Mouse (Mus musculus) neural tube, embryonic 13.5 days (tissue): Measurements from ENCODE around the gene Hist1h2ai. TPM values are rescaled to one million over a fixed set of nuclear protein-coding genes. Genes with fewer than 3 reads are reported as not detected.
"Not testable (repeated sequence)": the region's sequence is repeated elsewhere in the genome, so short reads cannot be mapped to it uniquely, and the experiment has no call there.

ENCODE experiments used
- ATAC-seq: fragments of 200-750 bp; cut with Nextera tagmentation; 2 replicates; pipeline ENCODE4 v1.8.0; 2017; ENCODE audit warnings: low read depth, mild to moderate bottlenecking, moderate TSS enrichment, moderate library complexity
- H3K27ac ChIP-seq: fragments of 300-500 bp; sonication (generic); replicated peaks from 2 replicates; pipeline ENCODE4 v1.5.1; 2015; ENCODE audit warnings: moderate library complexity, mild to moderate bottlenecking, inconsistent platforms
- H3K27me3 ChIP-seq: fragments of 300-500 bp; sonication (generic); 2 replicates; pipeline ENCODE4 v1.6.1; 2015; ENCODE audit warnings: mild to moderate bottlenecking, inconsistent platforms
- H3K36me3 ChIP-seq: fragments of 300-500 bp; sonication (generic); 2 replicates; pipeline ENCODE4 v1.6.1; 2015; ENCODE audit warnings: mild to moderate bottlenecking, inconsistent platforms
- H3K4me1 ChIP-seq: fragments of 300-500 bp; sonication (generic); replicated peaks from 2 replicates; pipeline ENCODE4 v1.6.1; 2015; ENCODE audit warnings: inconsistent platforms
- H3K4me2 ChIP-seq: fragments of 300-500 bp; sonication (generic); 2 replicates; pipeline ENCODE4 v1.6.1; 2015; ENCODE audit warnings: inconsistent platforms, mild to moderate bottlenecking, moderate library complexity
- H3K4me3 ChIP-seq: fragments of 300-500 bp; sonication (generic); 2 replicates; pipeline ENCODE4 v1.5.1; 2015; ENCODE audit warnings: mild to moderate bottlenecking, inconsistent platforms
- H3K9ac ChIP-seq: fragments of 300-500 bp; sonication (generic); 2 replicates; pipeline ENCODE4 v1.6.1; 2015; ENCODE audit warnings: moderate library complexity, mild to moderate bottlenecking, inconsistent platforms
- H3K9me3 ChIP-seq: fragments of 300-500 bp; sonication (generic); 2 replicates; pipeline ENCODE4 v1.6.1; 2016; ENCODE audit warnings: inconsistent platforms
- WGBS: fragments of 180-500 bp; shearing (Covaris S2); methylation state at CpG from one replicate; pipeline ENCODE4 v1.1.7; 2015; 5-methylcytosine and 5-hydroxymethylcytosine counted together
- polyA plus RNA-seq: library from polyadenylated mRNA; unstranded; fragments of >200 nt; fragmentation: Nextera tagmentation; extraction: Ambion mirVana; gene quantifications from 2 replicates; pipeline ENCODE4 v1.2.1, GENCODE M21; 2015

Gene Hist1h2ai
- polyA plus RNA-seq, 1 experiment from 2014 or later, result 5.9 TPM

DNA sequence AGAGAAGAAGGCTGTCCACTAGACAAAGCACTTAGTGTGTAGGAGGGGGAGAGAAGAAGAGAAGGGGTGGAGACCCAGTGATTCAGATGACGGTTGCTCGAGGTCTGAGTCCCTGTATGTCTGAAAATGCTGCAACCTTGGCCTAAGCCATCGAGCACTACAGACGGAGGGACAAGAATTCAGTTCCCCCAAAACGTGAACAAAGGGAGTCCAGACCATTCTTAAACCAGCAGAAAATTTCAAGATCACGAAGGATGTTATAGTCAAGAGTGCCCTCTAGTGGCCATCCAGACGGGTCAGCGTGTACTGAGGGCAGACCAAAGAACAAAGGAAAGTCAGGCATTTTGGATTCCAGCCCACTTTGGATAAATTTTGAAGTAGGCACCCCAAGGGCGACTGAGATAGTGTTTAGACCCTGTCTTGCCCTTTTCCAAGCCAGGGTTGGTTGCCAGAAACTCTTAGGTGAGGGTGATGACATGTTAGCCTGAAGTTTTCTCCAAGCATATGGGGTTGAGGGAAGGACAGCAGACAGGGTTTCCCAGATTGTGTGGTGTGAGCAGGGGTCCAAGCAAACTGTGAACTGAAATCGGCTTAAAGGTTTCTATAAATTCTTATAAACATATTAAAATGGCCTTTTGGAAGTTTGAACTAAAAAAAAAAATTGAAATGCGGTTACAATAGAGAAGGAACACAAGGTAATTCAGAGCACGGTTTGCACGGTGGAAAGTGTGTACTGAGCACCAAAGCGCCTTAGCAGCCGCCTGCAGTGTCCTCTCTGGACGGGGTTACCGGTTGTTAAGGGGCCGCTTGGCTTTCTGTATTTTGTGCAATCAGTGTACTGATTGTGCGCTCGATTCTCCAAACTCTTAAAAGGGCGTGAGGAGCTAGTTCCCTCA, 18.0 kb downstream of the Hist1h2ai start:
- no peaks in the 10 kb centered on the region for H3K36me3 ChIP-seq
- peak overlapping the region; percentile 65 for H3K4me2 ChIP-seq
- peak overlapping the region; percentile 80 for H3K9ac ChIP-seq
- peak overlapping the region; percentile 98 for H3K27ac ChIP-seq
- H3K9me3 ChIP-seq, result no peaks in the 10 kb centered on the region
- H3K27me3 ChIP-seq, result no peaks in the 10 kb centered on the region
- ATAC-seq, result peak; percentile 86
- H3K4me3 ChIP-seq, result peak overlapping the region; percentile 54
- WGBS, result under 1% methylated on average over 21 of the region's 21 CpGs
- H3K4me1 ChIP-seq, result peaks cover 36% of the 10 kb centered on the region

DNA sequence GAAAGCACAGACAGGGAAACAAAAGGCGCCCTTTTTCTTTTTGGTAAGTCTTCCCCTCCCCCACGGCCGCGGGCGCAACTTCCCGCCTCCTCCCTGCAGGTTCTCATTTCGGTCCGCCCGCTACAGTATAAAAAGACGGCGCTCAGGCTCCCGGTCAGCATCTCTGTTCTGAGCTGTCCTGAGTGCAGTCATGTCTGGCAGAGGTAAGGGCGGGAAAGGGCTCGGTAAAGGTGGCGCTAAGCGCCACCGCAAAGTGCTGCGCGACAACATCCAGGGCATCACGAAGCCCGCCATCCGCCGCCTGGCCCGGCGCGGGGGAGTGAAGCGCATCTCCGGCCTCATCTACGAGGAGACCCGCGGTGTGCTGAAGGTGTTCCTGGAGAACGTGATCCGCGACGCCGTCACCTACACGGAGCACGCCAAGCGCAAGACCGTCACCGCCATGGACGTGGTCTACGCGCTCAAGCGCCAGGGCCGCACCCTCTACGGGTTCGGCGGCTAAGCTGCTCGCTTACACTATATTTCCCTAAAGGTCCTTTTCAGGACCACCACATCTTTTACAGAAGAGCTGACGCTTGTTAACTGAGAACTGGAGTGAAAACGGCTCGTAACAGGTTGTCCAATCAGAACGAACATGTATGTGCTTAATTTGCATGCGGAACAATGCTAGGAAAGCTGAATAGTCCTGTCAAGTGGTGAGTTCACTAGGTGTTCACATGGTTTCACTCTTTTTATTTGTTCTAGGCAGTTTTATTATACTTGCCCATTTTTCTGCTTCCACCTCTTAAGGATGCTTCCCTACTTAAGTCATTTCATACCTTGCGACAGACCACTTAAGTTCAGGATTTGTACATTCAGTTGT, 18.9 kb downstream of the Hist1h2ai start, which contains the start of gene Hist1h4j:
TSS of gene Hist1h4j (plus strand) at position 159 of the 862 bp plus-strand sequence.
- Histone ChIP-seq H3K4me3 (peak within 1 kb of the TSS; percentile 54), H3K4me1 (peaks cover 36% of the 10 kb centered on the region), H3K27ac (peak within 1 kb of the TSS; percentile 98), H3K4me2 (peak within 1 kb of the TSS; percentile 65), H3K9ac (peak within 1 kb of the TSS; percentile 80)
- peak; percentile 91 for ATAC-seq
- not testable (repeated sequence) for H3K9me3 ChIP-seq, H3K36me3 ChIP-seq, H3K27me3 ChIP-seq
- WGBS, result under 1% methylated on average over 51 of the region's 56 CpGs

DNA sequence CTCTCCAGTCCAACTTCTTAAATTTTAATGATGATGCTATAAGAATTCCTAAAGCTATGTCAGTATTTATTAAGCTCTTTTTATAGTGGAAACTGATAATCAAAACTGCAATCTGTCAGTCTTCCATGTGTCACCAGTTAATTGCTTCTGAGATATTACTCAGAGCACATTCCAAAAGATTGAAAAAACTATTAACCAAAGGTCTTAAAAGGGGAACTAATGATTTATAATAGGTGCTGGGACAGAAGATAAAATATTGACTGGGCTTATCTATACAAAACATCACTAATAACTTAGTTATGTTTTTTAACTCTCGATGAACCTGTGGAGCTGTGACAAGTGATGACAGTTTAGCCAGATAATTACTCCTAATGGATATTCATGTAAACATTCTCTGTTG, 28.8 kb downstream of the Hist1h2ai start:
- WGBS, result 86% methylated on average over 1 of the region's 1 CpGs
- Histone ChIP-seq H3K4me1 (peaks cover 23% of the 10 kb centered on the region), H3K4me2 (no peak overlapping the region), H3K9ac (no peak overlapping the region), H3K27ac (no peak overlapping the region), H3K9me3 (no peaks in the 10 kb centered on the region), H3K27me3 (no peaks in the 10 kb centered on the region), H3K4me3 (no peak overlapping the region), H3K36me3 (no peaks in the 10 kb centered on the region)
- ATAC-seq, result no peak

DNA sequence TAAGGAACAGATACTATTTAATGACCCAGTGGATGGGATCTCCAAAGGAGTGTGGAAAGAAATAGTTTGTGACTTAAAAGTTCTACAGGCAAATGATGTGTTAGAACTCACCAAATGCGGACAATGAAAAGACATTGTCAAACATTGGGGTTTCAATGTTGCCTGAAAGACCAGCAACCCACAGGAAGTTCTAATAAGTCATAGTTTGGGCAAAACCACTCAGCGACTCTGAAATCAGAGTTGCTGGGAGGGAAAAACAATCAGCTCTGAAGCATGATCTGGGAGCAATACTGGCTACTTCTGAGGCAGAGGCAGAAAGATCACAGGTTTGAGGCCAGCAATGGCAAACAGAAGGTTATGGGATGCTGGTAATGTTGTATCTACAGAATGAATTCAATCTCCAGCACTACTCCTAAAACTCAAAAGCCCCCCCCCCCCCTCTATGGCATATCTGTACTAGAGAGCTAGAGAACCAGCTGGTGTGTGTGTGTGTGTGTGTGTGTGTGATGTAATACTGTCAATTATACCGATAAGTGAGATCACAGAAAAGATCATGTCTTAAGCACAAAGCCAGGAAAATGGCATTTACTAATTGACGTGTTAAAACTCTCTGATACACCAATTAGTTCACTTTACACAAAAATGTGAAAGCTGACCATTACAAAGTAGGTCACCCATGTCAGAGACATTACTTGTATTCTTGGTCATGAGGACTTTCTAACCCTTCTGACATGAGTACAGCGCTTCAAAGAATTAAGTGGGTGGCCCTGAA, 33.4 kb downstream of the Hist1h2ai start:
- Histone ChIP-seq H3K27me3 (no peaks in the 10 kb centered on the region), H3K4me3 (peak overlapping the region; percentile 57), H3K36me3 (no peaks in the 10 kb centered on the region), H3K9ac (peak overlapping the region; percentile 76), H3K9me3 (no peaks in the 10 kb centered on the region), H3K27ac (peak overlapping the region; percentile 90), H3K4me2 (peak overlapping the region; percentile 89), H3K4me1 (peaks cover 37% of the 10 kb centered on the region)
- ATAC-seq, result no peak
- 6% methylated on average over 5 of the region's 5 CpGs for WGBS

DNA sequence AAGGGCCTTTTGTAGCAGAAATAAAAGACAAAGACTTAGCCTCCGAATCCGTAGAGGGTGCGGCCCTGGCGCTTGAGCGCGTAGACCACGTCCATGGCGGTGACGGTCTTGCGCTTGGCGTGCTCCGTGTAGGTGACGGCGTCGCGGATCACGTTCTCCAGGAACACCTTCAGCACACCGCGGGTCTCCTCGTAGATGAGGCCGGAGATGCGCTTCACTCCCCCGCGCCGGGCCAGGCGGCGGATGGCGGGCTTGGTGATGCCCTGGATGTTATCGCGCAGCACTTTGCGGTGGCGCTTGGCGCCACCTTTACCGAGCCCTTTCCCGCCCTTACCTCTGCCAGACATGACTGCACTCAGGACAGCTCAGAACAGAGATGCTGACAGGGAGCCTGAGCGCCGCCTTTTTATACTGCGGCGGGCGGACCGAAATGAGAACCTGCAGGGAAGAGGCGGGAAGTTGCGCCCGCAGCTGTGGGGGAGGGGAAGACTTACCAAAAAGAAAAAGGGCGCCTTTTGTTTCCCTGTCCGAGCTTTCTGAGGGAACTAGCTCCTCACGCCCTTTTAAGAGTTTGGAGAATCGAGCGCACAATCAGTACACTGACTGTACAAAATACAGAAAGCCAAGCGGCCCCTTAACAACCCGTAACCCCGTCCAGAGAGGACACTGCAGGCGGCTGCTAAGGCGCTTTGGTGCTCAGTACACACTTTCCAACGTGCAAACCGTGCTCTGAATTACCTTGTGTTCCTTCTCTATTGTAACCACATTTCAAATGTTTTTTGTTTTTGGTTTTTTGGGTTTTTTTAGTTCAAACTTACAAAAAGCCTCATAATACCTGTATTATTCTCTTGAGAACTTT, 34.2 kb downstream of the Hist1h2ai start, which contains the start of gene Hist1h4k:
TSS of gene Hist1h4k (minus strand) at position 347 of the 859 bp plus-strand sequence.
- peak within 1 kb of the TSS; percentile 57 for H3K4me3 ChIP-seq
- H3K4me1 ChIP-seq, result peaks cover 41% of the 10 kb centered on the region
- not testable (repeated sequence) for H3K9me3 ChIP-seq

DNA sequence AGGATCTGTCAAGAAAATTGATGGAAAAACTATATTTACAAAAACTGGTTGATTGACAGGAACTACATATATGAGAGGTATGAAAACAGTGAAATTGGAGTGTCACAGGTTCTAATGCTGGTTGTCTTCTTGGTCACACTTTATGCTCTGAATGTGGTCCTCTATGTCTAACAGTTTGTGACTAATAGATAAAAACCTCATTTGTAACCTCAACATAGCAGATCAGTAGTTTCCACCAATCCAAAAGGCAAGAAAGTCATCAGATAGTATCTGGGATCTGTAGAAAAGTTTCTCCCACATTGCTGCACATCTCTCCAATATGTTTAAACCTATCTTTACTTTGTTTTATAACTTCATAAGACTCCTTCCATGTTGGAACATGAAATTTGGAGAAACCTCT, 35.2 kb downstream of the Hist1h2ai start:
- Histone ChIP-seq H3K36me3 (no peaks in the 10 kb centered on the region), H3K9ac (no peak overlapping the region), H3K4me2 (no peak overlapping the region), H3K4me3 (no peak overlapping the region), H3K9me3 (no peaks in the 10 kb centered on the region), H3K27ac (no peak overlapping the region), H3K27me3 (no peaks in the 10 kb centered on the region), H3K4me1 (peaks cover 41% of the 10 kb centered on the region)
- no peak for ATAC-seq

More for the DNA sequence above, 34.2 kb downstream of the Hist1h2ai start, which contains the start of gene Hist1h4k:
- peak within 1 kb of the TSS; percentile 76 for H3K9ac ChIP-seq
- not testable (repeated sequence) for H3K36me3 ChIP-seq, H3K27me3 ChIP-seq
- peak; percentile 86 for ATAC-seq
- H3K27ac ChIP-seq, result peak within 1 kb of the TSS; percentile 90
- under 1% methylated on average over 48 of the region's 56 CpGs for WGBS
- peak within 1 kb of the TSS; percentile 89 for H3K4me2 ChIP-seq

DNA sequence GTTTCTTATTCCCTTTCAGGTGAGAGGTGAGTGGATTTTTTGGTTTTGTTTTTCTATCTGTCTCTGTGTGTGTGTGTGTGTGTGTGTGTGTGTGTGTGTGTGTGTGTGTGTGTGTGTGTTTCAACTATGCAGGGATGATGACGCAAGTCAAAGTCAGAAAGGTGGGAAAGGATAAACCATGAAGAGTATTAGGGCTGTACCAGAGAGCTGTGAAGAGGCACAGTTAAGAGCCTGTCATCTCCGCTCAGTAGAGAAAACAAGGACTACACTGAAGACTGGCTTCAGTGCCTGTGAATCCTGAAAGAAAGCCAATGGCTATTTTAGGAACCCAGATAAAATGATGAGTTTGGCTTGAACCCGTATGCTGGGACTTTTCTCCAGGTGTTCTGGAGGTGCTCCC, 35.6 kb downstream of the Hist1h2ai start:
- WGBS, result 79% methylated on average over 3 of the region's 3 CpGs

DNA sequence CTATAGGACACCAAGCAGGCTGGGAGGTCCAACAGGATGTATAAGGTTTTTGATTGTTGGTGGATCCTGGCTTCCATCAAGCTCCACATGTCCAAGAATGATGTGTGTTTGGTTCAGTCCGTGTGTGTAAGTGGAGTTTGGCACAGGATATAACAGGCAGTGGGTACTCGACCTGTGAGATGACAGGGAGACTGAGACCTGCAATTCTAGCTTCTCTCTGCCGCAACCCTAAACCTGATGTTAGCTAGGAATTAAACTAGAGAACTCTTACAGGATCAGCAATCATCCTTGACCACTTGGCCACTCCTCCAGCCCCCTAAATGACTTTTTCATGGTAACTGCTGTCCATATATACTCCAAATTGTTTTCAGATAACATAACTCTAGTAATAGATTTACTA, 36.1 kb downstream of the Hist1h2ai start:
- ATAC-seq, result no peak
- H3K36me3 ChIP-seq, result no peaks in the 10 kb centered on the region
- peak overlapping the region; percentile 76 for H3K4me2 ChIP-seq
- H3K4me1 ChIP-seq, result peaks cover 39% of the 10 kb centered on the region
- no peak overlapping the region for H3K27ac ChIP-seq
- no peak overlapping the region for H3K4me3 ChIP-seq
- no peaks in the 10 kb centered on the region for H3K27me3 ChIP-seq
- H3K9ac ChIP-seq, result no peak overlapping the region
- whole genome bisulfite sequencing, result 50% methylated on average over 3 of the region's 3 CpGs
- no peaks in the 10 kb centered on the region for H3K9me3 ChIP-seq

More for the DNA sequence above, 35.6 kb downstream of the Hist1h2ai start:
- Histone ChIP-seq H3K4me1 (peaks cover 41% of the 10 kb centered on the region), H3K4me3 (no peak overlapping the region), H3K27ac (no peak overlapping the region), H3K27me3 (no peaks in the 10 kb centered on the region), H3K4me2 (0 out of 2 replicates have a peak overlapping the region, but pooled peaks have one; percentile 76), H3K9ac (no peak overlapping the region), H3K36me3 (no peaks in the 10 kb centered on the region), H3K9me3 (no peaks in the 10 kb centered on the region)
- no peak for ATAC-seq

DNA sequence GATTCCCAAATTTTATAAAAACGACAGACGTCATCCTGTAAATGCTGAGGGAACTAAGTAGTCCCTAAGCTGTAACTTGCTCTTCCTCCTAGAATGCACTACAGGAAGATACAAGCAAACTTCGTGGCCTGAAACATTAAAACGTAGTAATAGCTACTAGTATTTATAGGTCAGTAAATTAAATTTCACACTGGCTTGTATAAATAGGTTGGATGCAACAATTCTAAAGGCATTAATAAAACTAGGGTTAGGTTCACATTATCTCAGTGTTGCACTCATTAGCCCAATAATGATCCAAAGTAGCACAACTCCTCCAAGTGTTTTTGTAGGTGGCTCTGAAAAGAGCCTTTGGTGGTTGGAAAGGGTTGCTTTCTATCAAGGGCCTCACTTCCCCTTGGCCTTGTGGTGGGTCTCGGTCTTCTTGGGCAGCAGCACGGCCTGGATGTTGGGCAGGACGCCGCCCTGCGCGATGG, 36.9 kb downstream of the Hist1h2ai start:
- no peak for ATAC-seq
- WGBS, result 3% methylated on average over 10 of the region's 10 CpGs

DNA sequence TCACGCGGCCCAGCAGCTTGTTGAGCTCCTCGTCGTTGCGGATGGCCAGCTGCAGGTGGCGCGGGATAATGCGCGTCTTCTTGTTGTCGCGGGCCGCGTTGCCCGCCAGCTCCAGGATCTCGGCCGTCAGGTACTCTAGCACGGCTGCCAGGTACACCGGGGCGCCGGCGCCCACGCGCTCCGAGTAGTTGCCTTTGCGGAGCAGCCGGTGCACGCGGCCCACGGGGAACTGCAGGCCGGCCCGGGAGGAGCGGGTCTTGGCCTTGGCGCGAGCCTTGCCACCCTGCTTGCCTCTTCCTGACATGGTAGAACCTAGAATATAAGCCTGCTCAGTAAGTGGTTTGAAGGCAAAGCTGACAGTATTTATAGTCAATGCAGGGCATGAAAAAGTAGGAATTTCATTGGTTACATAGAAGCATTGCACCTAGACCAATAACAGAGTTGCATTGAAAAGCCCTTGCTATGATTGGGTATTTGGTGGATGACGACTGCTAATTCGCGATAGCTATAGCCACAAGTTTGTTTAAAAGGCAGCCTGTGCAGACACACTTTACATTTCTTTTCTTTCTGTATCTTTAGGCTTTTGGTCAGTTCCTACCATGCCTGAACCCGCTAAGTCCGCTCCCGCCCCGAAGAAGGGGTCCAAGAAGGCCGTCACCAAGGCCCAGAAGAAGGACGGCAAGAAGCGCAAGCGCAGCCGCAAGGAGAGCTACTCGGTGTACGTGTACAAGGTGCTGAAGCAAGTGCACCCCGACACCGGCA, 37.5 kb downstream of the Hist1h2ai start, which contains the start of the genes Hist1h2ak and Hist1h2bn:
TSS of gene Hist1h2ak (minus strand) at position 304 of the 762 bp plus-strand sequence.
TSS of gene Hist1h2bn (plus strand) at position 600 of the 762 bp plus-strand sequence.
- Histone ChIP-seq H3K4me1 (peaks cover 30% of the 10 kb centered on the region), H3K27ac (peak within 1 kb of the TSS; percentile 94), H3K9ac (peak within 1 kb of the TSS; percentile 72), H3K4me2 (peak within 1 kb of the TSS; percentile 76), H3K4me3 (peak within 1 kb of the TSS; percentile 47)
- not testable (repeated sequence) for H3K9me3 ChIP-seq, H3K36me3 ChIP-seq, H3K27me3 ChIP-seq
- ATAC-seq, result peak; percentile 95
- 1% methylated on average over 47 of the region's 50 CpGs for WGBS

More for the DNA sequence above, 36.9 kb downstream of the Hist1h2ai start:
- no peaks in the 10 kb centered on the region for H3K9me3 ChIP-seq
- H3K4me3 ChIP-seq, result peak overlapping the region; percentile 47
- H3K9ac ChIP-seq, result peak overlapping the region; percentile 72
- H3K4me2 ChIP-seq, result peak overlapping the region; percentile 76
- peak overlapping the region; percentile 94 for H3K27ac ChIP-seq
- H3K4me1 ChIP-seq, result peaks cover 35% of the 10 kb centered on the region
- H3K27me3 ChIP-seq, result no peaks in the 10 kb centered on the region
- no peaks in the 10 kb centered on the region for H3K36me3 ChIP-seq
